Mouse (Mus musculus) lung, embryonic 15.5 days (tissue): ENCODE results near the gene Aprt. TPM values are rescaled to one million over a fixed set of nuclear protein-coding genes. Genes with fewer than 3 reads are reported as not detected.
A peak's percentile ranks its signal among the peaks of the same experiment; 100 is the strongest.

Experiments used
- ATAC-seq: fragments of 200-750 bp; cut with Nextera tagmentation; 2 replicates; pipeline ENCODE4 v1.8.0; 2017; ENCODE audit warnings: moderate number of reproducible peaks, borderline replicate concordance; ENCODE audit not compliant: low FRiP score, low TSS enrichment; ENCODE audit errors: extremely low read depth
- H3K27ac ChIP-seq: fragments of 300-500 bp; sonication (generic); 2 replicates; pipeline ENCODE4 v1.5.1; 2015; ENCODE audit warnings: moderate library complexity, mild to moderate bottlenecking, inconsistent platforms
- H3K27me3 ChIP-seq: fragments of 300-500 bp; sonication (generic); 2 replicates; pipeline ENCODE4 v1.6.1; 2015; ENCODE audit warnings: inconsistent platforms
- H3K36me3 ChIP-seq: fragments of 300-500 bp; sonication (generic); 2 replicates; pipeline ENCODE4 v1.6.1; 2015; ENCODE audit warnings: inconsistent platforms
- H3K4me1 ChIP-seq: fragments of 300-500 bp; sonication (generic); 2 replicates; pipeline ENCODE4 v1.6.1; 2015; ENCODE audit warnings: inconsistent platforms
- H3K4me2 ChIP-seq: fragments of 300-500 bp; sonication (generic); 2 replicates; pipeline ENCODE4 v1.6.1; 2015; ENCODE audit warnings: inconsistent platforms, mild to moderate bottlenecking, moderate library complexity
- H3K4me3 ChIP-seq: fragments of 300-500 bp; sonication (generic); 2 replicates; pipeline ENCODE4 v1.5.1; 2015; ENCODE audit warnings: mild to moderate bottlenecking, inconsistent platforms
- H3K9ac ChIP-seq: fragments of 300-500 bp; sonication (generic); 2 replicates; pipeline ENCODE4 v1.6.1; 2015; ENCODE audit warnings: inconsistent platforms
- H3K9me3 ChIP-seq: fragments of 300-500 bp; sonication (generic); 2 replicates; pipeline ENCODE4 v1.6.1; 2016; ENCODE audit warnings: inconsistent platforms
- WGBS: fragments of 180-500 bp; shearing (Covaris S2); methylation state at CpG from one replicate; pipeline ENCODE4 v1.1.7; 2015; 5-methylcytosine and 5-hydroxymethylcytosine counted together
- polyA plus RNA-seq: library from polyadenylated mRNA; unstranded; fragments of >200 nt; fragmentation: Nextera tagmentation; extraction: Ambion mirVana; gene quantifications from 2 replicates; pipeline ENCODE4 v1.2.1, GENCODE M21; 2015

Aprt gene
- polyA plus RNA-seq, 1 experiment from 2014 or later, result 314 TPM

GRCm38 (mm10) chr8:122571750-122572267, 4.9 kb downstream of the Aprt start:
- H3K9ac ChIP-seq, result no peak overlapping the region
- no peaks in the 10 kb centered on the region for H3K27me3 ChIP-seq
- no peak overlapping the region for H3K4me2 ChIP-seq
- ATAC-seq, result no peak
- no peaks in the 10 kb centered on the region for H3K9me3 ChIP-seq
- no peak overlapping the region for H3K4me3 ChIP-seq
- WGBS, result 89% methylated on average over 17 of the region's 17 CpGs
- H3K4me1 ChIP-seq, result peaks cover 41% of the 10 kb centered on the region
- H3K27ac ChIP-seq, result no peak overlapping the region
- H3K36me3 ChIP-seq, result peaks cover 41% of the 10 kb centered on the region

- no peaks in the 10 kb centered on the region for H3K9me3 ChIP-seq
- H3K27me3 ChIP-seq, result no peaks in the 10 kb centered on the region
- no peak overlapping the region for H3K9ac ChIP-seq
- no peak overlapping the region for H3K4me2 ChIP-seq
- 85% methylated on average over 11 of the region's 11 CpGs for WGBS
- peaks cover 41% of the 10 kb centered on the region for H3K36me3 ChIP-seq
- H3K4me3 ChIP-seq, result no peak overlapping the region
- H3K4me1 ChIP-seq, result peaks cover 44% of the 10 kb centered on the region
- H3K27ac ChIP-seq, result no peak overlapping the region
- no peak for ATAC-seq
Measured at GRCm38 (mm10) chr8:122571153-122571552, 5.6 kb downstream of the Aprt start.

- Histone ChIP-seq H3K9ac (no peak overlapping the region), H3K27ac (no peak overlapping the region), H3K4me2 (peak overlapping the region; percentile 88; the same call in 1 of the 2 replicates), H3K9me3 (no peaks in the 10 kb centered on the region), H3K4me3 (no peak overlapping the region), H3K4me1 (peaks cover 32% of the 10 kb centered on the region), H3K36me3 (peaks cover 41% of the 10 kb centered on the region), H3K27me3 (no peaks in the 10 kb centered on the region)
- WGBS, result 92% methylated on average over 16 of the region's 16 CpGs
- no peak for ATAC-seq
Measured at GRCm38 (mm10) chr8:122569996-122570395, 6.7 kb downstream of the Aprt start.

GRCm38 (mm10) chr8:122569329-122569728, 7.4 kb downstream of the Aprt start:
- peak overlapping the region; percentile 88 for H3K4me2 ChIP-seq
- WGBS, result 39% methylated on average over 9 of the region's 9 CpGs
- ATAC-seq, result no peak
- no peaks in the 10 kb centered on the region for H3K27me3 ChIP-seq
- H3K36me3 ChIP-seq, result peaks cover 41% of the 10 kb centered on the region
- H3K4me3 ChIP-seq, result peak overlapping the region; percentile 91
- peak overlapping the region; percentile 90 for H3K9ac ChIP-seq
- H3K4me1 ChIP-seq, result peaks cover 26% of the 10 kb centered on the region
- H3K9me3 ChIP-seq, result no peaks in the 10 kb centered on the region
- H3K27ac ChIP-seq, result 0 out of 2 replicates have a peak overlapping the region, but pooled peaks have one; percentile 1

GRCm38 (mm10) chr8:122568881-122569309, 7.8 kb downstream of the Aprt start:
- no peaks in the 10 kb centered on the region for H3K27me3 ChIP-seq
- H3K27ac ChIP-seq, result 0 out of 2 replicates have a peak overlapping the region, but pooled peaks have one; percentile 1
- H3K9ac ChIP-seq, result peak overlapping the region; percentile 90
- 10% methylated on average over 10 of the region's 10 CpGs for WGBS
- H3K36me3 ChIP-seq, result peaks cover 41% of the 10 kb centered on the region
- no peaks in the 10 kb centered on the region for H3K9me3 ChIP-seq
- peaks cover 25% of the 10 kb centered on the region for H3K4me1 ChIP-seq
- H3K4me3 ChIP-seq, result peak overlapping the region; percentile 91
- no peak for ATAC-seq
- H3K4me2 ChIP-seq, result peak overlapping the region; percentile 88

- Histone ChIP-seq H3K27me3 (no peaks in the 10 kb centered on the region), H3K9ac (peak overlapping the region; percentile 90), H3K4me2 (peak overlapping the region; percentile 88), H3K4me1 (peaks cover 25% of the 10 kb centered on the region), H3K36me3 (peaks cover 35% of the 10 kb centered on the region), H3K4me3 (peak overlapping the region; percentile 91), H3K9me3 (no peaks in the 10 kb centered on the region), H3K27ac (peak overlapping the region; percentile 97)
- under 1% methylated on average over 34 of the region's 34 CpGs for WGBS
- peak; percentile 37 for ATAC-seq
Measured at GRCm38 (mm10) chr8:122568109-122568504, 8.6 kb downstream of the Aprt start.

- WGBS, result under 1% methylated on average over 62 of the region's 62 CpGs
- H3K9ac ChIP-seq, result peak within 1 kb of the TSS; percentile 90
- H3K27me3 ChIP-seq, result no peaks in the 10 kb centered on the region
- no peaks in the 10 kb centered on the region for H3K9me3 ChIP-seq
- peaks cover 25% of the 10 kb centered on the region for H3K4me1 ChIP-seq
- peak within 1 kb of the TSS; percentile 88 for H3K4me2 ChIP-seq
- peak within 1 kb of the TSS; percentile 91 for H3K4me3 ChIP-seq
- H3K36me3 ChIP-seq, result peaks cover 29% of the 10 kb centered on the region
- H3K27ac ChIP-seq, result peak within 1 kb of the TSS; percentile 97
- ATAC-seq, result peak; percentile 97
Measured at GRCm38 (mm10) chr8:122567361-122568108, 9.2 kb downstream of the Aprt start, which contains the start of gene Cdt1. Gene Cdt1, plus strand, starts transcription at chr8:122568015.

GRCm38 (mm10) chr8:122566766-122567165, 9.9 kb downstream of the Aprt start:
- Histone ChIP-seq H3K4me3 (peak overlapping the region; percentile 91), H3K9ac (peak overlapping the region; percentile 63), H3K27ac (peak overlapping the region; percentile 97), H3K4me2 (peak overlapping the region; percentile 88), H3K36me3 (peaks cover 22% of the 10 kb centered on the region), H3K27me3 (no peaks in the 10 kb centered on the region), H3K9me3 (no peaks in the 10 kb centered on the region), H3K4me1 (peaks cover 25% of the 10 kb centered on the region)
- ATAC-seq, result no peak
- WGBS, result 15% methylated on average over 6 of the region's 6 CpGs

- no peak overlapping the region for H3K9ac ChIP-seq
- peaks cover 21% of the 10 kb centered on the region for H3K4me1 ChIP-seq
- no peak overlapping the region for H3K27ac ChIP-seq
- H3K9me3 ChIP-seq, result no peaks in the 10 kb centered on the region
- H3K4me3 ChIP-seq, result no peak overlapping the region
- 74% methylated on average over 25 of the region's 25 CpGs for WGBS
- H3K36me3 ChIP-seq, result peaks cover under 1% of the 10 kb centered on the region
- no peaks in the 10 kb centered on the region for H3K27me3 ChIP-seq
- no peak for ATAC-seq
- H3K4me2 ChIP-seq, result no peak overlapping the region
Measured at GRCm38 (mm10) chr8:122564363-122565352, 12.1 kb downstream of the Aprt start.

- H3K4me3 ChIP-seq, result no peak overlapping the region
- H3K27ac ChIP-seq, result no peak overlapping the region
- H3K4me2 ChIP-seq, result no peak overlapping the region
- peaks cover 28% of the 10 kb centered on the region for H3K4me1 ChIP-seq
- H3K27me3 ChIP-seq, result no peaks in the 10 kb centered on the region
- 79% methylated on average over 5 of the region's 5 CpGs for WGBS
- no peaks in the 10 kb centered on the region for H3K9me3 ChIP-seq
- ATAC-seq, result no peak
- H3K9ac ChIP-seq, result no peak overlapping the region
- H3K36me3 ChIP-seq, result no peaks in the 10 kb centered on the region
Measured at GRCm38 (mm10) chr8:122561199-122561598, 15.5 kb downstream of the Aprt start.

- Histone ChIP-seq H3K9ac (no peak overlapping the region), H3K27me3 (no peaks in the 10 kb centered on the region), H3K36me3 (no peaks in the 10 kb centered on the region), H3K27ac (peak overlapping the region; percentile 70), H3K9me3 (no peaks in the 10 kb centered on the region), H3K4me1 (peaks cover 35% of the 10 kb centered on the region), H3K4me2 (no peak overlapping the region), H3K4me3 (no peak overlapping the region)
- WGBS, result 10% methylated on average over 12 of the region's 12 CpGs
- ATAC-seq, result peak; percentile 28; the same call in 1 of the 2 replicates
Measured at GRCm38 (mm10) chr8:122558671-122559349, 17.9 kb downstream of the Aprt start.
